Mouse (Mus musculus) heart, embryonic 13.5 days (tissue): ENCODE data around the gene Arhgap42. TPM values are rescaled to one million over a fixed set of nuclear protein-coding genes. Genes with fewer than 3 reads are reported as not detected.
A peak's percentile ranks its signal among the peaks of the same experiment; 100 is the strongest.

Experiments
- ATAC-seq: fragments of 200-750 bp; cut with Nextera tagmentation; 2 replicates; pipeline ENCODE4 v1.8.0; 2017; ENCODE audit warnings: moderate TSS enrichment; ENCODE audit not compliant: insufficient number of reproducible peaks, low FRiP score, low TSS enrichment; ENCODE audit errors: extremely low read depth
- H3K27ac ChIP-seq: fragments of 300-500 bp; sonication (generic); replicated peaks from 2 replicates; pipeline ENCODE4 v1.5.1; 2015; ENCODE audit warnings: moderate library complexity, mild to moderate bottlenecking, inconsistent platforms
- H3K27me3 ChIP-seq: fragments of 300-500 bp; sonication (generic); replicated peaks from 2 replicates; pipeline ENCODE4 v1.6.1; 2015; ENCODE audit warnings: mild to moderate bottlenecking, inconsistent platforms
- H3K36me3 ChIP-seq: fragments of 300-500 bp; sonication (generic); 2 replicates; pipeline ENCODE4 v1.6.1; 2015; ENCODE audit warnings: mild to moderate bottlenecking, inconsistent platforms
- H3K4me1 ChIP-seq: fragments of 300-500 bp; sonication (generic); 2 replicates; pipeline ENCODE4 v1.6.1; 2015; ENCODE audit warnings: inconsistent platforms
- H3K4me2 ChIP-seq: fragments of 300-500 bp; sonication (generic); 2 replicates; pipeline ENCODE4 v1.6.1; 2015; ENCODE audit warnings: inconsistent platforms, mild to moderate bottlenecking, moderate library complexity
- H3K4me3 ChIP-seq: fragments of 300-500 bp; sonication (generic); 2 replicates; pipeline ENCODE4 v1.5.1; 2015; ENCODE audit warnings: moderate library complexity, mild to moderate bottlenecking, inconsistent platforms
- H3K9ac ChIP-seq: fragments of 300-500 bp; sonication (generic); 2 replicates; pipeline ENCODE4 v1.6.1; 2015; ENCODE audit warnings: inconsistent platforms, mild to moderate bottlenecking, moderate library complexity
- H3K9me3 ChIP-seq: fragments of 300-500 bp; sonication (generic); 2 replicates; pipeline ENCODE4 v1.6.1; 2016; ENCODE audit warnings: inconsistent platforms
- WGBS: fragments of 180-500 bp; shearing (Covaris S2); methylation state at CpG from one replicate; pipeline ENCODE4 v1.1.7; 2015; ENCODE audit warnings: mixed read lengths; 5-methylcytosine and 5-hydroxymethylcytosine counted together
- polyA plus RNA-seq: library from polyadenylated mRNA; unstranded; fragments of >200 nt; fragmentation: Nextera tagmentation; extraction: Ambion mirVana; gene quantifications from 2 replicates; pipeline ENCODE4 v1.2.1, GENCODE M21; 2015

Gene Arhgap42
- polyA plus RNA-seq, 1 experiment from 2014 or later: 12.0 TPM

DNA sequence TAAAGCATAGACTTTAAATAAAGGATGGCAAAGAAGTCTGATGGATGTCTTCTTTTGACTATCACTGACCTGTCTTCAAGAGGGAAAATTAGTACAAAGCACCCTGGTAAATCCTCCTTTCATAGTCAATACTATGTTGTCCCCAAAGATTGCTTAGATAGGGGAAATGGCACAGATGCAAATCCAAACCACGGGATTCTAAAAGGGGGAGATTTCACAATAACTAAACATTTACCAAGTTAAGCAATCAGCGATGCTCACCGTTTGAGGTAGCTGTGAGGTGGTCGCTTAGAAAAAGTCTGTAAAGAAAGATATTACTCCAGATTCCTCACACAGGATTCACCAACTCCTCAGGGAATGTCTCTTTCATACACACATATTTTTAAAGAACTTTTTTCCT lies 141.1 kb downstream of the Arhgap42 start:
- Histone ChIP-seq H3K4me1 (no peaks in the 10 kb centered on the region), H3K27me3 (no peaks in the 10 kb centered on the region), H3K9ac (no peak overlapping the region), H3K4me3 (no peak overlapping the region), H3K27ac (no peak overlapping the region), H3K36me3 (no peaks in the 10 kb centered on the region), H3K4me2 (no peak overlapping the region), H3K9me3 (no peaks in the 10 kb centered on the region)
- 84% methylated on average over 4 of the region's 4 CpGs for WGBS
- ATAC-seq: no peak

DNA sequence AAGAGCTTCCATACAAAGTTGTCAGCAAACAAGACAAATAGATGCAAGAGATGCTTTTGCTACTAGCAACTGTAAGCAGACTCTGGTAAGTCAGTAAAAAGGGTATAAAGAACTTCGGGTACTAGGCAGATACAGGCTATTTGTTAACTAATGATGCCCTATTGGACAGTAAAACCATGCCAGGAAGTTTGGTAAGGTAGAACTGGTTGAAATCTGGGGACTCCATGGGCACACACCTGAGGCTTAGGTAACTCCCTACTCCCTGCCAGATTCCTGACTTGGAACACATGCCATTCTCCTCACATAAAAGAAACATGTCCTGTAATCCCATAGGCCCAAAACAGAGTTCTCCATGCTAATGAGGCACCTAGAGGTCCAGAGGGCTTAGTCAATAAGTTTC lies 142.1 kb downstream of the Arhgap42 start:
- H3K4me1 ChIP-seq: no peaks in the 10 kb centered on the region
- ATAC-seq: no peak
- no peak overlapping the region for H3K4me3 ChIP-seq
- no peaks in the 10 kb centered on the region for H3K36me3 ChIP-seq
- H3K27me3 ChIP-seq: no peaks in the 10 kb centered on the region
- H3K9me3 ChIP-seq: no peaks in the 10 kb centered on the region
- H3K9ac ChIP-seq: no peak overlapping the region
- H3K27ac ChIP-seq: no peak overlapping the region
- no peak overlapping the region for H3K4me2 ChIP-seq
- WGBS: 77% methylated on average over 1 of the region's 1 CpGs

DNA sequence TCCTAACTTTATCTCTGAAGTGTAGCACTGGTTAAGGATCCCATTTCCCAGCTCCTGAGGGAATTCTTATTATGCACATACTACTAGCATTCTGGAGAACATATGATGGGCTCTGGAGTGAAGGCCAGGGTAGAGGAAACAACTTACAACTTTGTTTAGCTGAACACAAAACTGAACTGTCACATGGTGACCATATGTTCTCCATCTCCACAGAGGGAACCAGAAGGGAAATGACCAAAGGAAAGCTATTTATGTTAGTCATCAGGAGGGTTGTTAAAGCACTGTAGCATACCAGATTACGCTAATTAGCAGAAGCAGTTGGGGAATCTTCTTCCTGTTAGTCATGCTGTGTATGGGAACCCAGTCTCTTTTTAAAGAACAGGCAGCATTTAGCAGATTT lies 145.8 kb downstream of the Arhgap42 start:
- no peaks in the 10 kb centered on the region for H3K9me3 ChIP-seq
- H3K4me3 ChIP-seq: no peak overlapping the region
- no peak for ATAC-seq
- H3K36me3 ChIP-seq: no peaks in the 10 kb centered on the region
- no peak overlapping the region for H3K27ac ChIP-seq
- H3K27me3 ChIP-seq: no peaks in the 10 kb centered on the region
- WGBS: 64% methylated on average over 1 of the region's 1 CpGs
- H3K4me2 ChIP-seq: no peak overlapping the region
- H3K4me1 ChIP-seq: no peaks in the 10 kb centered on the region
- no peak overlapping the region for H3K9ac ChIP-seq

DNA sequence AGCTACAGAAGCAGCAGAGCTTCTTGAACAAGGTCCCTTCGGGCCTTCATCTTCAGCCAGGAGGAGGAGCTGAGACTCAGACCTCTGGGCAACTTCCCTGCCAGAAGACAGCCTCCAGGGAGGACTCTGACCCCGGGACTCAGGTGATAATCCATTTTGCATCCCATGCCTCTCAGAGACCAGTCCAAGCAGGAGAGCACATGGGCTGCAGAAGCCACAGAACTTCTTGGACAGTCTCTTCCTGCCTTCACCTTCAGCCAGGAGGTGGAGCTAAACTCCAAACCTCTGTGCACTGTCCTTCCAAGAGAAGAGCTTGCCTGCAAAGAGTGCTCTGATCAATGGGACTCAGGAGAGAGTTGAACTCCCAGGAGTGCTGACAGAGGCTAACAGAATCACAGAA lies 155.5 kb downstream of the Arhgap42 start:
- Histone ChIP-seq H3K27ac (no peak overlapping the region), H3K4me1 (no peaks in the 10 kb centered on the region), H3K36me3 (no peaks in the 10 kb centered on the region), H3K4me2 (no peak overlapping the region), H3K9ac (no peak overlapping the region), H3K9me3 (no peaks in the 10 kb centered on the region), H3K27me3 (no peaks in the 10 kb centered on the region), H3K4me3 (no peak overlapping the region)
- no peak for ATAC-seq
- 61% methylated on average over 2 of the region's 2 CpGs for WGBS

DNA sequence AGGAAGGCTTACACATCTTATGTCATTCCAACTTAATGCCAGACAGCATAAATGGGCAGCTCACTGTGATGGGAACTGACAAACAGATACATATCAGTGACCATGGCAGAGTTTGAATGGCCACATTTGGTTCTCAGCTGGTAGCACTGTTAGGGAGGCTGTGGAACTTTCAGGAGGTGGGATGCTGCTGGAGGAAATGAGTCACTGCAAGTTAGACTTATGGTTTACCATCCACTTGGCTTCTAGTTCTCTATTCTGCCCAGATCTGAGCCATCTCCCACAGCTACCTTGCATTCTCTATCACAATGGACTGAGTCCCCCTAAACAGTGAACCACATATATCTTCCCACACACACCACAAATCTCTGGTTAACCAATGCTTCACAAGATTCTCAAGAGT lies 186.0 kb downstream of the Arhgap42 start:
- Histone ChIP-seq H3K27ac (no peak overlapping the region), H3K27me3 (no peaks in the 10 kb centered on the region), H3K9me3 (peaks cover 3% of the 10 kb centered on the region), H3K36me3 (peaks cover 9% of the 10 kb centered on the region; the same call in 1 of the 2 replicates), H3K4me1 (no peaks in the 10 kb centered on the region), H3K9ac (no peak overlapping the region), H3K4me3 (no peak overlapping the region), H3K4me2 (no peak overlapping the region)
- ATAC-seq: no peak

DNA sequence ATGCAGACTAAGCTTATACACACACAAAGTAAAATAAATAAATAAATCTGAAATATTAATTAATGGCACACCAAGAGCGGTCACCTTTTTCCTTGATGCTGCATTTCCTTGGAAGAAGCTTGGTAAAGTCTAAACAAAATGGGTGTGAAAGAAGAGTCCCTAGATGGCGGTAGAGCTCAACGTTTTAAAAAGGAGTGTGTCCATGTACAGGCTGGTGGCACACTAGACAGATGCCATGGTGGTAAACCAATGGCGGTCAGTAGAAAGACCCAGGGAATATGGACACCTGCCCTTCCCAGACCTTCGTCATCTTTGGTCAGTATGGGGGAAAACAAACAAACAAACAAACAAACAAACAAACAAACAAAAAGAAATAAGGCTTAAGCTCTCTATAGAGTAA lies 187.7 kb downstream of the Arhgap42 start:
- Histone ChIP-seq H3K9ac (no peak overlapping the region), H3K9me3 (no peaks in the 10 kb centered on the region; the same call in 1 of the 2 replicates), H3K27me3 (no peaks in the 10 kb centered on the region), H3K27ac (no peak overlapping the region), H3K4me1 (no peaks in the 10 kb centered on the region), H3K36me3 (peaks cover under 1% of the 10 kb centered on the region; the same call in 1 of the 2 replicates), H3K4me2 (no peak overlapping the region), H3K4me3 (no peak overlapping the region)
- 47% methylated on average over 5 of the region's 5 CpGs for WGBS
- ATAC-seq: no peak

DNA sequence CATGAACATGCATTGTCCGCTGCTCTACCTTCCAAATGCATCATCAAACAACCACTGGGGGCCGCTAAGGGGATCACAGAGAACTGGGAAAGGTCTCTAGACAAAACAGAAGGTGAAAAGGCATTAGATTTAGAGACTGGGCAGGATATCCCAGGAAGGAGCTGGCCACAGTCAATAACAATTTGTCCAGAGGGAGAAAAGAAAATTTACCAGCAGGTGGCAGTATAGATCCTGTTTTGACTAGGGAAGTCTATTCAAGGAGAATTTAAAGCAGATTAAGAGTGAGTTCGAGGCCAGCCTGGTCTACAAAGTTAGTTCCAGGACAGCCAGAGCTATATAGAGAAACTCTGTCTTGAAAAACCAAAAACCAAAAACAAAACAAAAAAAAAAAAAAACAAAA lies 189.7 kb downstream of the Arhgap42 start:
- no peaks in the 10 kb centered on the region for H3K4me1 ChIP-seq
- H3K27ac ChIP-seq: no peak overlapping the region
- 56% methylated on average over 3 of the region's 3 CpGs for WGBS
- H3K9me3 ChIP-seq: no peaks in the 10 kb centered on the region
- H3K4me2 ChIP-seq: no peak overlapping the region
- H3K36me3 ChIP-seq: no peaks in the 10 kb centered on the region
- H3K4me3 ChIP-seq: no peak overlapping the region
- no peak for ATAC-seq
- H3K9ac ChIP-seq: no peak overlapping the region
- no peaks in the 10 kb centered on the region for H3K27me3 ChIP-seq

DNA sequence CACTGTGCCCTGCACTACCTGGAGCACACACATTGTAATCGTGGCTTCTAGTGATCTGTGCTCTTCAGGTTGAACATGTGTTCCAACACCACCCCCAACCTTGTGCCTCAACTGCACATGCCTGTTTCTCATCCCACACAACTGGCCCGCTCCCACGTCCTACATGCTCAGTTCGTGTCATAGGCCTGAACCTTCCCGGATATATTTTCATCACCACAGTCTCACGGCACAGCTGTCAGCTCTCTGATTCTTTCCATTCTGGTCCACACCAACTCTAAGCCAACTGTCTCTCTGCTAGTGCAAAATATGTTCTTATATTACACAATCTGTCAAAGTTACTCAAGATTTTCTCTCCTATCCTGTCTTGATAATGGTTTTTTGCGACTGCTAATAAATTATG lies 197.9 kb downstream of the Arhgap42 start:
- H3K4me3 ChIP-seq: no peak overlapping the region
- no peak for ATAC-seq
- WGBS: 75% methylated on average over 7 of the region's 7 CpGs

DNA sequence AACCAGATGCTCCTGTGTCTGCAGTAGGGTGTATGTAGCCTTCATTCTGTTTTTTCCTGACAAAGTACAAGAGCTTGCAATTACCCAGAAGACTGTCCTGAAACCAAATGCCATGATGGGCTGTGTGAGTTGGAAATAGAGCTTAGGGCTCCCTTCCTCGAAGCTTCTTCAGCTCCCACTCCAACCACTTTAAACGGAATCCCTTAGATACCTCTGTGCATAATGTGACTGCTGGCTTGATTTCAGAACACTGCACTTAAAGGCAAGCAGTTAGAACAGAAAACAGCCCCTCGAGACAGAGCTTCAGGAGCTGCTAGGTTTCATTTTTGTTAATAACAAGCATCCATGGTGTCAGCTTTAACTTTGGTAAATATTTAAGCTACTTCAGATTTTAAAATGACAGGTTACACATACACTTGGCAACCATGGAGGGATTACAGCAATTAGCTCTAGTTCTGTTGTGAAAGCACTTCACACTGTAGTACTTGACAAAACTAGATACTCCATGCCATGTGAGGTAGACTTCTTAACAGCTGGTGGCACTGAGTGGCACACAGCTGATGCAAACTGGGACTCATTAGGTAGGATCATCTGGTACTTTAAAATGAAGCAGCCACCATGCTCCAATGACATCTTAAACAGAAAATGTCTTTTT lies 201.8 kb downstream of the Arhgap42 start:
- peak overlapping the region; percentile 18 for H3K4me2 ChIP-seq

More for the DNA sequence above, 197.9 kb downstream of the Arhgap42 start:
- H3K27ac ChIP-seq: no peak overlapping the region
- H3K36me3 ChIP-seq: 0 out of 2 replicates have a peak, but pooled peaks cover 5% of the 10 kb centered on the region
- H3K9me3 ChIP-seq: no peaks in the 10 kb centered on the region
- no peak overlapping the region for H3K4me2 ChIP-seq
- H3K9ac ChIP-seq: no peak overlapping the region
- H3K4me1 ChIP-seq: peaks cover 12% of the 10 kb centered on the region
- no peaks in the 10 kb centered on the region for H3K27me3 ChIP-seq

DNA sequence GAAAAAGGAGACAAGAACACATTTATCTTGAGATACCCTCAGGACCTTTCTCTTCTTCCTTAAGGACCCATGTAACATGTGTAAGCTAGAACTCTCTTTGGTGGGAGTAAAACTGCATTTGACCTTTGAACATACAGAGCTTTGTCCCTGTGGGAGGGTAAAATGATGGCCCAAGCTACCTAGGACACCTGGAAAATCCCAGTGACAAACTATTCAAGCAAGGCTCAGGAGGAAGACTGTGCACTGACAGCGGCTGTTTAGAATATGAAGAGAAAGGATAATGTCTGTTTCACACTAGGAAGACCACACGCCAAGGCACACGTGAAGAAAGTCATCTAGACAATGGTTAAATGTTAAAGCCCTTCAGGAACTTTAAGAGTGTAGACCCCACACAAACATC lies 211.0 kb downstream of the Arhgap42 start:
- H3K9ac ChIP-seq: no peak overlapping the region
- 0 out of 2 replicates have a peak, but pooled peaks cover 2% of the 10 kb centered on the region for H3K36me3 ChIP-seq
- no peaks in the 10 kb centered on the region for H3K27me3 ChIP-seq
- ATAC-seq: no peak
- no peak overlapping the region for H3K27ac ChIP-seq
- H3K4me2 ChIP-seq: no peak overlapping the region
- 68% methylated on average over 3 of the region's 3 CpGs for WGBS
- H3K9me3 ChIP-seq: 0 out of 2 replicates have a peak, but pooled peaks cover 3% of the 10 kb centered on the region
- H3K4me3 ChIP-seq: no peak overlapping the region
- 0 out of 2 replicates have a peak, but pooled peaks cover 3% of the 10 kb centered on the region for H3K4me1 ChIP-seq

More for the DNA sequence above, 201.8 kb downstream of the Arhgap42 start:
- H3K4me3 ChIP-seq: no peak overlapping the region
- H3K9ac ChIP-seq: no peak overlapping the region
- H3K9me3 ChIP-seq: no peaks in the 10 kb centered on the region
- H3K27me3 ChIP-seq: no peaks in the 10 kb centered on the region
- H3K27ac ChIP-seq: 0 out of 2 replicates have a peak overlapping the region, but pooled peaks have one; percentile 20
- no peak for ATAC-seq
- H3K36me3 ChIP-seq: peaks cover 11% of the 10 kb centered on the region; the same call in 1 of the 2 replicates
- H3K4me1 ChIP-seq: peaks cover 12% of the 10 kb centered on the region
- 39% methylated on average over 3 of the region's 3 CpGs for WGBS

DNA sequence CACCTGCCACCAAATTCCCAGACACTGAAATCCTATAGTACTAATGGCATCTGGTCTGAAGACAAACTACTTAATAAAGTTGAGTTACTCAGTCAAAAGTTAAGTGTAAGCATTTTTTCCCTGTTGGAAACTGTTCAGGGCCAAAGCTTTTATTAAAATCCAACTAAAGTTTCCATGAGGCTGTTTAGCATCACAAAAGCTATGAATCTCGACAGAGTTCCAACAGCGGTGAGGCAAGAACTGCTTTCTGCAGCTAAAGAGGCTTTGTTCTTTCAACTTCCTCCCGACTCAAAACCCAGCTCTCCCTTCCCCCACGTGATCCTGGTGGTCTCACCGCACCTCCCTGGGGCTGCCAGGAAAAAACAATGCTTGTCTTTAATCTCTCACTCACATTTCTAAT lies 211.5 kb downstream of the Arhgap42 start:
- Histone ChIP-seq H3K36me3 (no peaks in the 10 kb centered on the region), H3K4me3 (no peak overlapping the region), H3K9me3 (0 out of 2 replicates have a peak, but pooled peaks cover 3% of the 10 kb centered on the region), H3K4me2 (no peak overlapping the region), H3K4me1 (0 out of 2 replicates have a peak, but pooled peaks cover 3% of the 10 kb centered on the region), H3K27ac (no peak overlapping the region), H3K27me3 (no peaks in the 10 kb centered on the region), H3K9ac (no peak overlapping the region)
- no peak for ATAC-seq
- 15% methylated on average over 5 of the region's 5 CpGs for WGBS

DNA sequence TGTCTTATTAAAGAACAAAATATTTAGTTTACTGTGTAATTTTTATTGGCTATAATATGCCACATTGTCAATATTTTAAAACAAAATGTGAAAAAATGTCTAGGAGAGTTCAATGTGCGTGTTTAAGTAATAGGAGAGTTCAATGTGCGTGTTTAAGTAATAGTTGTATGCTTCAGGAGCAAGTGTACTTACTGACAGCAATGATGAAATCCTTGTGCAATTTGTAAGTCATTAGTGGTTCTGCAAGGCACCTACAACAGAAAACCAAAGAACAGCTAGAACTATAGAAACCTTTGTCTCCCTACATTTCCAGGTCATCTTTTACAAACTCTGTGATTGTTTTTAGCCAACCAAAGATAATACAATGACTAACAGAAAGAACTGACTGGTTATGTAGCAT lies 223.8 kb downstream of the Arhgap42 start:
- no peaks in the 10 kb centered on the region for H3K27me3 ChIP-seq
- 79% methylated on average over 2 of the region's 2 CpGs for WGBS
- no peaks in the 10 kb centered on the region for H3K4me1 ChIP-seq
- peaks cover 29% of the 10 kb centered on the region for H3K36me3 ChIP-seq
- H3K4me3 ChIP-seq: no peak overlapping the region
- H3K4me2 ChIP-seq: no peak overlapping the region
- no peak overlapping the region for H3K9ac ChIP-seq
- no peaks in the 10 kb centered on the region for H3K9me3 ChIP-seq
- H3K27ac ChIP-seq: no peak overlapping the region
- ATAC-seq: no peak
